ENCODE assay signal across 8 mouse cellular contexts in genomic region chr13:64312916-64313289, GRCm38 (mm10). TPM values are rescaled to one million over a fixed set of nuclear protein-coding genes. Genes with fewer than 3 reads are reported as not detected.
A peak's percentile ranks its signal among the peaks of the same experiment; 100 is the strongest.
DNase-seq lines count a peak whose midpoint lies in the region; ATAC-seq lines count a peak whose summit lies in the region.

No protein-coding gene starts in this region.

- peak overlapping the region; percentile 65 for H3K4me2 ChIP-seq in kidney, embryonic 14.5 days (replicated peaks; ENCODE audit: low read depth, low read length)
- H3K4me2 ChIP-seq in midbrain, embryonic 15.5 days, result peak overlapping the region; percentile 60

- no peaks in the 10 kb centered on the region; the same call in 1 of the 2 replicates for H3K4me1 ChIP-seq in kidney, embryonic 14.5 days (ENCODE audit: control insufficient read depth, insufficient read depth, low read length)
- peaks cover 5% of the 10 kb centered on the region; the same call in 1 of the 2 replicates for H3K4me1 ChIP-seq in brown adipose tissue, adult 24 weeks (ENCODE audit: control insufficient read depth, insufficient read depth, insufficient read length, low read length)
- peaks cover 11% of the 10 kb centered on the region for H3K4me1 ChIP-seq in midbrain, embryonic 15.5 days

- whole genome bisulfite sequencing in kidney, embryonic 14.5 days, result 0% methylated on average over 2 of the region's 2 CpGs
- 1% methylated on average over 2 of the region's 2 CpGs for WGBS in midbrain, embryonic 15.5 days

- no peaks in the 10 kb centered on the region for H3K27me3 ChIP-seq in kidney, embryonic 14.5 days (ENCODE audit: control insufficient read depth, insufficient read depth, low read length)
- no peaks in the 10 kb centered on the region for H3K27me3 ChIP-seq in midbrain, embryonic 15.5 days (replicated peaks)

- DNase-seq in kidney, postnatal 10 days, result no peak
- DNase-seq in urinary bladder, postnatal 14 days (ENCODE audit: low spot score), result no peak
- no peak for DNase-seq in ovary, postnatal 36 days (ENCODE audit: low spot score)
- no peak for DNase-seq in embryo, embryonic 9.5 days (ENCODE audit: extremely low spot score)

- no peaks in the 10 kb centered on the region for H3K9me3 ChIP-seq in kidney, embryonic 14.5 days (ENCODE audit: control insufficient read depth, low read length)
- H3K9me3 ChIP-seq in midbrain, embryonic 15.5 days, result no peaks in the 10 kb centered on the region

- H3K27ac ChIP-seq in kidney, embryonic 14.5 days (ENCODE audit: low read depth, low read length), result no peak overlapping the region
- 0 out of 2 replicates have a peak overlapping the region, but pooled peaks have one; percentile 10 for H3K27ac ChIP-seq in brown adipose tissue, adult 24 weeks (replicated peaks; ENCODE audit: low read depth, low read length)
- H3K27ac ChIP-seq in midbrain, embryonic 15.5 days, result peak overlapping the region; percentile 84

- ATAC-seq in kidney, embryonic 14.5 days (ENCODE audit: low FRiP score, low TSS enrichment), result peak; percentile 60; the same call in 1 of the 2 replicates
- ATAC-seq in inflammation-experienced regulatory T-cells, adult 6 months, result peak; percentile 31
- peak; percentile 78 for ATAC-seq in midbrain, embryonic 15.5 days (replicated peaks)

- peaks cover 3% of the 10 kb centered on the region; the same call in 1 of the 2 replicates for H3K36me3 ChIP-seq in kidney, embryonic 14.5 days (ENCODE audit: control insufficient read depth, insufficient read depth, low read length)
- no peaks in the 10 kb centered on the region for H3K36me3 ChIP-seq in midbrain, embryonic 15.5 days (replicated peaks)

- H3K4me3 ChIP-seq in kidney, embryonic 14.5 days (ENCODE audit: low read length), result peak overlapping the region; percentile 69
- peak overlapping the region; percentile 46 for H3K4me3 ChIP-seq in brown adipose tissue, adult 24 weeks (ENCODE audit: insufficient read depth, low read depth, low read length)
- H3K4me3 ChIP-seq in midbrain, embryonic 15.5 days, result peak overlapping the region; percentile 85

- no peak overlapping the region; the same call in 1 of the 2 replicates for H3K9ac ChIP-seq in kidney, embryonic 14.5 days (ENCODE audit: low read depth, low read length)
- H3K9ac ChIP-seq in midbrain, embryonic 15.5 days, result peak overlapping the region; percentile 60

RNA-seq across cellular contexts. Expression of gene Aaed1, which starts 0.4 kb away (rescaled TPM):
- polyA plus RNA-seq in kidney, embryonic 14.5 days (2014; fragmentation: Nextera tagmentation; extraction: Ambion mirVana), result 32.7 and 47.0 TPM in 2 replicates
- 58.9 and 62.9 TPM in 2 replicates for polyA plus RNA-seq in brown adipose tissue, adult 24 weeks (2012; ENCODE audit: insufficient read depth, insufficient read length, missing spikeins)
- polyA plus RNA-seq in inflammation-experienced regulatory T-cells, adult 6 months (2017; shearing (Covaris generic)), result 10 to 100 TPM in 2 of 3 experiments, 1 to 10 TPM in 1; 9.4 to 10.2 (median 10.0) TPM
- 12.8 and 15.3 TPM in 2 replicates for polyA plus RNA-seq in midbrain, embryonic 15.5 days (2015; fragmentation: Nextera tagmentation; extraction: Ambion mirVana)

RNA-seq across cellular contexts. Expression of gene Cdc14b, which starts 37.8 kb away (rescaled TPM):
- 15.4 and 24.8 TPM in 2 replicates for polyA plus RNA-seq in kidney, embryonic 14.5 days (2014; fragmentation: Nextera tagmentation; extraction: Ambion mirVana)
- polyA plus RNA-seq in brown adipose tissue, adult 24 weeks (2012; ENCODE audit: insufficient read depth, insufficient read length, missing spikeins), result 3.1 and 6.9 TPM in 2 replicates
- polyA plus RNA-seq in inflammation-experienced regulatory T-cells, adult 6 months (2017; shearing (Covaris generic)), result 10 to 100 TPM in 1 of 3 experiments, 1 to 10 TPM in 2; 6.5 to 14.2 (median 9.1) TPM
- 2.4 and 2.5 TPM in 2 replicates for polyA plus RNA-seq in midbrain, embryonic 15.5 days (2015; fragmentation: Nextera tagmentation; extraction: Ambion mirVana)

RNA-seq across cellular contexts. Expression of gene Ctsl, which starts 57.8 kb away (rescaled TPM):
- 283 and 323 TPM in 2 replicates for polyA plus RNA-seq in kidney, embryonic 14.5 days (2014; fragmentation: Nextera tagmentation; extraction: Ambion mirVana)
- 155 and 172 TPM in 2 replicates for polyA plus RNA-seq in brown adipose tissue, adult 24 weeks (2012; ENCODE audit: insufficient read depth, insufficient read length, missing spikeins)
- 10 to 100 TPM in 1 of 3 experiments, 1 to 10 TPM in 2; 2.3 to 10.7 (median 5.8) TPM for polyA plus RNA-seq in inflammation-experienced regulatory T-cells, adult 6 months (2017; shearing (Covaris generic))
- 134 and 138 TPM in 2 replicates for polyA plus RNA-seq in midbrain, embryonic 15.5 days (2015; fragmentation: Nextera tagmentation; extraction: Ambion mirVana)

Comparison
In these comparisons a context has a peak if more than half of its experiments do, and no peak if none do; other contexts are left out.
1. RNA of gene Ctsl, which starts 57.8 kb away (polyA plus RNA-seq): 283 to 323 TPM in kidney, embryonic 14.5 days, 155 to 172 TPM in brown adipose tissue, adult 24 weeks and 134 to 138 TPM in midbrain, embryonic 15.5 days; 2.3 to 10.7 TPM in inflammation-experienced regulatory T-cells, adult 6 months; every median in the first group is over 10 times any median in the second.
2. Peak in every context shown above with its lines, with median percentiles within 50 percentile points of each other: ATAC-seq and H3K4me3 ChIP-seq.